Mouse (Mus musculus) T-cell, adult 2 months (primary cell): ENCODE results near the gene Foxj2.

ENCODE experiments used
- DNase-seq: peaks from one replicate; pipeline ENCODE4 v3.0.0; 2022; ENCODE audit warnings: low spot score

Gene Foxj2

GRCm38 (mm10) chr6:122873871-122874719 lies 54.4 kb downstream of the Foxj2 start, which contains the start of gene Necap1:
Gene Necap1, plus strand, starts transcription at chr6:122874474.
- DNase-seq: peak; percentile 96

GRCm38 (mm10) chr6:122874720-122875389 lies 55.1 kb downstream of the Foxj2 start:
- DNase-seq: no peak

GRCm38 (mm10) chr6:122879141-122879735 lies 59.5 kb downstream of the Foxj2 start:
- no peak for DNase-seq

GRCm38 (mm10) chr6:122879781-122880505 lies 60.2 kb downstream of the Foxj2 start:
- DNase-seq: no peak

GRCm38 (mm10) chr6:122881287-122881686 lies 61.6 kb downstream of the Foxj2 start:
- no peak for DNase-seq

GRCm38 (mm10) chr6:122883603-122884002 lies 63.9 kb downstream of the Foxj2 start:
- no peak for DNase-seq

GRCm38 (mm10) chr6:122889599-122889998 lies 69.9 kb downstream of the Foxj2 start:
- DNase-seq: no peak

- DNase-seq: peak; percentile 43
Observed at GRCm38 (mm10) chr6:122892442-122893049, 72.8 kb downstream of the Foxj2 start.
